In the genomic region with DNA sequence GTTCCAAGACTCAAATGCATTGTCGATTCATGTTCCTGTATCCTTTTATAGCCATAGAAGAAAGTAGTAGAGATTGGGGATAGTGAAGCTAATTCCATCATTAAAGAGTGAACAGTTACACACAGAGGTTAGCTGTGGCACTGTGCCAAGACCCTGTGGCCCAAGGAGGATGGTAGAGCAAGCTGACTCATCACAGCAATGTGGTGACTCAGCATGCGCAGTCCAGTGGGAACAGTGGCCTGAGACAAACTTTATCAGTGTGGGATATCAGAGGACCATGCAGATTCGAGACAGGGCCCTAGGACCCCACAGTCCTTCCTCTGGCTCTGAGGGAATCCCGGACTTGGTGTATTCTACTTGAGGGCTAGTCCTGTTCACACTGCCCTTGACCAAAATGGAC, we compare ENCODE assay signal across 11 mouse cellular contexts. TPM values are rescaled to one million over a fixed set of nuclear protein-coding genes. Genes with fewer than 3 reads are reported as not detected.
DNase-seq lines count a peak whose midpoint lies in the region; ATAC-seq and TF ChIP-seq lines count a peak whose summit lies in the region.
"Had no signal": no experiment of that assay in that cellular context is flagged by ENCODE, and none has a peak within 500 bp of the region (broad histone marks: within the 10 kb centered on the region; RNA-seq: fewer than 3 reads in every experiment).

No protein-coding gene starts in this region.

- H3K27ac ChIP-seq in kidney, embryonic 14.5 days (ENCODE audit: low read depth, low read length) = no peak overlapping the region
- no peak overlapping the region for H3K27ac ChIP-seq in ES-E14 (ENCODE audit: insufficient read depth, low read depth, low read length, poor library complexity, severe bottlenecking)
- no peak overlapping the region for H3K27ac ChIP-seq in hindbrain, embryonic 12.5 days
- no peak overlapping the region for H3K27ac ChIP-seq in hindbrain, postnatal 0 days
- H3K27ac ChIP-seq: embryonic facial prominence, embryonic 10.5 days; heart, embryonic 15.5 days had no signal

- no peaks in the 10 kb centered on the region for H3K4me1 ChIP-seq in kidney, embryonic 14.5 days (ENCODE audit: control insufficient read depth, insufficient read depth, low read length)
- no peaks in the 10 kb centered on the region for H3K4me1 ChIP-seq in ES-E14 (ENCODE audit: control insufficient read depth in 2 of 2, insufficient read depth in 2 of 2, low read length in 2 of 2, poor library complexity in 1 of 2)
- H3K4me1 ChIP-seq in hindbrain, embryonic 12.5 days = no peaks in the 10 kb centered on the region
- H3K4me1 ChIP-seq in hindbrain, postnatal 0 days (ENCODE audit: insufficient read depth, low read length) = no peaks in the 10 kb centered on the region
- H3K4me1 ChIP-seq: embryonic facial prominence, embryonic 10.5 days had no signal

- no peak overlapping the region for H3K9ac ChIP-seq in kidney, embryonic 14.5 days (ENCODE audit: low read depth, low read length)
- no peak overlapping the region for H3K9ac ChIP-seq in ES-E14 (ENCODE audit: insufficient read depth, low read depth, low read length, poor library complexity, severe bottlenecking)
- no peak overlapping the region for H3K9ac ChIP-seq in hindbrain, embryonic 12.5 days
- H3K9ac ChIP-seq in hindbrain, postnatal 0 days (replicated peaks; ENCODE audit: low read length) = no peak overlapping the region
- H3K9ac ChIP-seq: heart, embryonic 15.5 days had no signal

- H3K27me3 ChIP-seq in kidney, embryonic 14.5 days (ENCODE audit: control insufficient read depth, insufficient read depth, low read length) = no peaks in the 10 kb centered on the region
- H3K27me3 ChIP-seq in hindbrain, embryonic 12.5 days = no peaks in the 10 kb centered on the region
- no peaks in the 10 kb centered on the region for H3K27me3 ChIP-seq in hindbrain, postnatal 0 days (ENCODE audit: insufficient read depth, low read length)
- H3K27me3 ChIP-seq: heart, embryonic 15.5 days had no signal

- DNase-seq in kidney, postnatal 10 days = peak; percentile 47
- no peak for DNase-seq in ES-E14 (ENCODE audit: low read depth, low spot score)
- peak; percentile 92 for DNase-seq in adrenal gland, postnatal 25 days
- no peak for DNase-seq in right cerebral cortex, adult 2 months (ENCODE audit: low spot score in 2 of 2)
- no peak for DNase-seq in hindbrain, postnatal 0 days (ENCODE audit: low spot score)
- DNase-seq: lung, adult 18-20 months had no signal

- H3K36me3 ChIP-seq in kidney, embryonic 14.5 days (ENCODE audit: control insufficient read depth, insufficient read depth, low read length) = peaks cover 89% of the 10 kb centered on the region
- H3K36me3 ChIP-seq in ES-E14 (ENCODE audit: control insufficient read depth, insufficient read depth, low read length, poor library complexity, severe bottlenecking) = peaks cover 48% of the 10 kb centered on the region
- peaks cover 89% of the 10 kb centered on the region for H3K36me3 ChIP-seq in hindbrain, embryonic 12.5 days
- H3K36me3 ChIP-seq in hindbrain, postnatal 0 days (ENCODE audit: insufficient read depth, low read length) = peaks cover 66% of the 10 kb centered on the region

- no peak for TF ChIP-seq CTCF in hindbrain, postnatal 0 days (IDR thresholded peaks at IDR 0.05; ENCODE audit: low read depth)

- no peak overlapping the region for H3K4me2 ChIP-seq in kidney, embryonic 14.5 days (replicated peaks; ENCODE audit: low read depth, low read length)
- H3K4me2 ChIP-seq in hindbrain, embryonic 12.5 days (replicated peaks) = no peak overlapping the region
- H3K4me2 ChIP-seq in hindbrain, postnatal 0 days (ENCODE audit: low read depth, low read length) = no peak overlapping the region
- H3K4me2 ChIP-seq: heart, embryonic 15.5 days had no signal

- no peaks in the 10 kb centered on the region for H3K9me3 ChIP-seq in kidney, embryonic 14.5 days (ENCODE audit: control insufficient read depth, low read length)
- H3K9me3 ChIP-seq in ES-E14 (ENCODE audit: control insufficient read depth, insufficient read depth, low read depth, low read length) = no peaks in the 10 kb centered on the region
- H3K9me3 ChIP-seq in hindbrain, embryonic 12.5 days (replicated peaks) = no peaks in the 10 kb centered on the region
- no peaks in the 10 kb centered on the region for H3K9me3 ChIP-seq in hindbrain, postnatal 0 days (ENCODE audit: low read length)
- H3K9me3 ChIP-seq: embryonic facial prominence, embryonic 10.5 days; heart, embryonic 15.5 days had no signal

- ATAC-seq in kidney, embryonic 14.5 days (ENCODE audit: low FRiP score, low TSS enrichment) = no peak
- peak; percentile 26; the same call in 1 of the 2 replicates for ATAC-seq in granulocyte monocyte progenitor cell, adult 5-6 weeks (replicated peaks; ENCODE audit: poor library complexity, severe bottlenecking)
- ATAC-seq in hindbrain, embryonic 12.5 days (ENCODE audit: low FRiP score) = no peak
- ATAC-seq in hindbrain, postnatal 0 days = no peak

- 84% methylated on average over 4 of the region's 4 CpGs for WGBS in kidney, embryonic 14.5 days
- WGBS in hindbrain, embryonic 12.5 days = 90% methylated on average over 4 of the region's 4 CpGs
- WGBS in hindbrain, postnatal 0 days = 92% methylated on average over 4 of the region's 4 CpGs

- H3K4me3 ChIP-seq in kidney, embryonic 14.5 days (ENCODE audit: low read length) = no peak overlapping the region
- no peak overlapping the region for H3K4me3 ChIP-seq in ES-E14 (ENCODE audit: insufficient read depth in 1 of 2, low read depth in 1 of 2, low read length in 2 of 2, poor library complexity in 1 of 2, severe bottlenecking in 1 of 2)
- H3K4me3 ChIP-seq in hindbrain, embryonic 12.5 days = no peak overlapping the region
- no peak overlapping the region for H3K4me3 ChIP-seq in hindbrain, postnatal 0 days (ENCODE audit: low read length)
- H3K4me3 ChIP-seq: embryonic facial prominence, embryonic 10.5 days; heart, embryonic 15.5 days had no signal

- in situ Hi-C loops in ES-E14 (cut with MboI; ENCODE audit: low sequenced_read_pairs in 2 of 2, unreplicated experiment in 2 of 2) = no loop called here

TF ChIP-seq in ES-E14, 5 proteins besides CTCF, POLR2A, EP300 and RAD21:
- no peak for TF ChIP-seq ZC3H11A (IDR thresholded peaks at IDR 0.05; ENCODE audit: borderline replicate concordance, low read depth, low read length)
- peak; percentile 27; the same call in 1 of the 2 replicates for TF ChIP-seq MAFK (IDR thresholded peaks at IDR 0.05; ENCODE audit: insufficient read depth, low read depth, low read length)

RNA-seq across cellular contexts. Expression of gene Sfswap, which starts 17.2 kb away (rescaled TPM):
- 53.2 and 56.6 TPM in 2 replicates for polyA plus RNA-seq in kidney, embryonic 14.5 days (2014; fragmentation: Nextera tagmentation; extraction: Ambion mirVana)
- total RNA-seq in ES-E14 (2012; rRNA removed) = 69.5 and 97.8 TPM in 2 replicates
- total RNA-seq in adrenal gland, postnatal 25 days (2021) = 68.9 and 74.1 TPM in 2 replicates
- total RNA-seq in granulocyte monocyte progenitor cell, adult 5-6 weeks (2014; fragmentation: Nextera tagmentation) = 75.3 and 87.2 TPM in 2 replicates
- total RNA-seq in granulocyte monocyte progenitor cell, adult 5-6 weeks (2017) = 67.2 and 72.7 TPM in 2 replicates
- 60.7 and 70.4 TPM in 2 replicates for polyA plus RNA-seq in hindbrain, embryonic 12.5 days (2016; fragmentation: Nextera tagmentation; extraction: Ambion mirVana)
- 90.7 and 97.3 TPM in 2 replicates for total RNA-seq in hindbrain, postnatal 0 days (2014; rRNA removed)
- 44.3 and 48.9 TPM in 2 replicates for polyA plus RNA-seq in hindbrain, postnatal 0 days (2015; fragmentation: Nextera tagmentation; extraction: Ambion mirVana)

Comparison
In these comparisons a context has a peak if more than half of its experiments do, and no peak if none do; other contexts are left out.
1. DNase-seq: peak in kidney, postnatal 10 days (single experiment) and adrenal gland, postnatal 25 days (single experiment); none in ES-E14 (single experiment), right cerebral cortex, adult 2 months (0 of 2) and hindbrain, postnatal 0 days (single experiment).